Mouse (Mus musculus) midbrain, embryonic 11.5 days (tissue): ENCODE measurements at regions not wholly inside any gene's neighbourhood (a gene's known extent, or its start where the extent isn't known, plus 50 kb on each side); places are given as distances from the start of the nearest gene placed in this dataset.

Experiments used
- ATAC-seq: fragments of 200-750 bp; cut with Nextera tagmentation; 2 replicates; pipeline ENCODE4 v1.8.0; 2017; ENCODE audit warnings: moderate TSS enrichment, moderate library complexity; ENCODE audit not compliant: low FRiP score
- DNase-seq: peaks from one replicate; pipeline ENCODE4 v3.0.0; 2015; ENCODE audit warnings: low spot score; ENCODE audit errors: missing footprints
- H3K27ac ChIP-seq: fragments of 300-500 bp; sonication (generic); 2 replicates; pipeline ENCODE4 v1.5.1; 2014; ENCODE audit warnings: low read depth, low read length
- H3K27me3 ChIP-seq: fragments of 300-500 bp; sonication (generic); 2 replicates; pipeline ENCODE4 v1.6.1; 2014; ENCODE audit warnings: mild to moderate bottlenecking, low read length, moderate library complexity, mixed read lengths; ENCODE audit not compliant: control insufficient read depth, insufficient read depth
- H3K36me3 ChIP-seq: fragments of 300-500 bp; sonication (generic); 2 replicates; pipeline ENCODE4 v1.6.1; 2014; ENCODE audit warnings: mild to moderate bottlenecking, low read length, moderate library complexity, mixed read lengths; ENCODE audit not compliant: control insufficient read depth, insufficient read depth
- H3K4me1 ChIP-seq: fragments of 300-500 bp; sonication (generic); 2 replicates; pipeline ENCODE4 v1.6.1; 2014; ENCODE audit warnings: low read length; ENCODE audit not compliant: control insufficient read depth, insufficient read depth
- H3K4me2 ChIP-seq: fragments of 300-500 bp; sonication (generic); 2 replicates; pipeline ENCODE4 v1.6.1; 2014; ENCODE audit warnings: mild to moderate bottlenecking, moderate library complexity
- H3K4me3 ChIP-seq: fragments of 300-500 bp; sonication (generic); 2 replicates; pipeline ENCODE4 v1.5.1; 2014; ENCODE audit warnings: low read depth, low read length
- H3K9ac ChIP-seq: fragments of 300-500 bp; sonication (generic); 2 replicates; pipeline ENCODE4 v1.6.1; 2014; ENCODE audit warnings: low read length
- H3K9me3 ChIP-seq: fragments of 300-500 bp; sonication (generic); 2 replicates; pipeline ENCODE4 v1.6.1; 2016; ENCODE audit warnings: low read length; ENCODE audit not compliant: control insufficient read depth
- WGBS: fragments of 180-500 bp; shearing (Covaris S2); extraction: QIAGEN DNeasy Blood & Tissue Kit; methylation state at CpG from one replicate; pipeline ENCODE4 v1.1.7; 2014; 5-methylcytosine and 5-hydroxymethylcytosine counted together

DNA sequence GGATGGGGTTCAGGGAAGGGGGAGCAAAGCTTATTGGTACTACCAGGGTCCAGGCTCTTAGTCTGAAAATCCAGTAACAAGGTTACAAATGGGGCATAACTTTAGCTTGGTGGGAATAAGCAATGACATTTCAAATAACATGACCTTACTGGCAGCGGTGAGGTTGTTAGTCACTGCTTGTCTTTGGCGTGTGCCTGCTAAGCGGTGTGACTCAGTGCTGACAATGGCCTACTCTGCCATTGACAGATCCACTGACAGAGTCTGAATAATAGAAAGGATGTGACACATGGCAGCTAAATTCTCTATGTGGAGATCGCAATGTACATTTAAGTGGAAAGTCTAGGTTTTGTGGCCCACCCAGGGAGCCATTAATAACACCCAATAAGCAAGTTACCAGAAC, 61.5 kb upstream of the Rxfp2 start:
- Histone ChIP-seq H3K36me3 (no peaks in the 10 kb centered on the region), H3K4me2 (no peak overlapping the region)
- no peak for DNase-seq

DNA sequence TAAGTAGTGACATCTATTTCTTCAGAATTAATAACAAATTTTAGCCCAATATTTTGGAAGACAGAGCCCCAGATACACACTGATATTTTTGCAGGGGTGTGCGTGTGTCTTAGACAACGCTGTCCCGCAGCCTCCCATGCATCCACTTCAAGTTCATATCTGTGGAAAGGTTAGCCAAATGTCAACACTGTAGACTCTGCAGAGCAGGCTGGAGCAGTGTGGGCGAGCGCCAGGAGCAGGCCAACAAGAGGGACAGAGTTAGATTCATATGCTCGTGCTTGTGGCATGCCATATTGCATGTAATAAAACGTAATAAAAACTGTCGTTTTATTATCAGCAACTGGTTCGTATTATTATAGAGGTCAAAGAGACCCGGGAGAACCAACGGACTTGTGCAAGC, 57.3 kb upstream of the Rxfp2 start:
- ATAC-seq (no peak), DNase-seq (no peak)

More for the DNA sequence above, 61.5 kb upstream of the Rxfp2 start:
- Histone ChIP-seq H3K4me3 (no peak overlapping the region), H3K27me3 (no peaks in the 10 kb centered on the region), H3K4me1 (no peaks in the 10 kb centered on the region), H3K9me3 (no peaks in the 10 kb centered on the region; the same call in 1 of the 2 replicates), H3K9ac (no peak overlapping the region), H3K27ac (no peak overlapping the region)
- 84% methylated on average over 4 of the region's 4 CpGs for WGBS
- ATAC-seq = no peak

DNA sequence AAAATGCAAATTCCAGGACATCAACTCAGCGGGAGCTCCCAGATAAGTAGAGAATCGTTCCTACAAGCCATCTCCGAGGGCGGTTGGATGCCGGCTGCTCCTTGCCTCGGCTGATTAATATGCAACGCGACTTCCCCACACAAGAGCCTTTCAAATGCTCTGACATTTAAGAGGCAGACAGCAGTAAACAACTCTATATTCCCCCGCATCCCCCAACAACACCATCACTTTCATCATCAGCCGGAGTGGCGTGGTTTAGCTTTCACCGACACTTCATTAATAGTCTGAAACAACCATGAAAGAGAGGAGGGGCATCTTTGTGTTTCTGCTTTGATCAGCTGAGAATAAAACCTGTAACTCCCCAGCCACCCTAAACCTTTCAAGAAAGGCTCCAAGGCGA, 53.7 kb upstream of the Rxfp2 start:
- Histone ChIP-seq H3K9ac (no peak overlapping the region), H3K4me1 (no peaks in the 10 kb centered on the region), H3K27ac (no peak overlapping the region), H3K4me3 (no peak overlapping the region), H3K27me3 (no peaks in the 10 kb centered on the region), H3K36me3 (no peaks in the 10 kb centered on the region), H3K4me2 (peak overlapping the region; percentile 12; the same call in 1 of the 2 replicates), H3K9me3 (no peaks in the 10 kb centered on the region)
- ATAC-seq (no peak), DNase-seq (no peak)
- 14% methylated on average over 13 of the region's 13 CpGs for WGBS

More for the DNA sequence above, 57.3 kb upstream of the Rxfp2 start:
- Histone ChIP-seq H3K4me3 (no peak overlapping the region), H3K4me1 (no peaks in the 10 kb centered on the region), H3K4me2 (no peak overlapping the region), H3K9ac (no peak overlapping the region), H3K27me3 (no peaks in the 10 kb centered on the region), H3K9me3 (no peaks in the 10 kb centered on the region; the same call in 1 of the 2 replicates), H3K27ac (no peak overlapping the region), H3K36me3 (no peaks in the 10 kb centered on the region)
- WGBS = 91% methylated on average over 11 of the region's 11 CpGs
